Mouse (Mus musculus) small intestine, adult 2 months (tissue): Measurements from ENCODE around the gene Abat.

Source experiments
- CTCF ChIP-seq: fragments of 200-500 bp; IDR thresholded peaks from 2 replicates; pipeline ENCODE4 v1.5.1; 2012; ENCODE audit warnings: low read depth, mild to moderate bottlenecking, control low read depth, inconsistent platforms, low read length, moderate library complexity, mixed read lengths; ENCODE audit not compliant: insufficient replicate concordance, insufficient read length; ENCODE audit errors: extremely low read depth
- POLR2A ChIP-seq: fragments of 200-500 bp; IDR thresholded peaks from 2 replicates; pipeline ENCODE4 v1.6.1; 2012; ENCODE audit warnings: low read depth, mild to moderate bottlenecking, control low read depth, inconsistent platforms, low read length, moderate library complexity

DNA sequence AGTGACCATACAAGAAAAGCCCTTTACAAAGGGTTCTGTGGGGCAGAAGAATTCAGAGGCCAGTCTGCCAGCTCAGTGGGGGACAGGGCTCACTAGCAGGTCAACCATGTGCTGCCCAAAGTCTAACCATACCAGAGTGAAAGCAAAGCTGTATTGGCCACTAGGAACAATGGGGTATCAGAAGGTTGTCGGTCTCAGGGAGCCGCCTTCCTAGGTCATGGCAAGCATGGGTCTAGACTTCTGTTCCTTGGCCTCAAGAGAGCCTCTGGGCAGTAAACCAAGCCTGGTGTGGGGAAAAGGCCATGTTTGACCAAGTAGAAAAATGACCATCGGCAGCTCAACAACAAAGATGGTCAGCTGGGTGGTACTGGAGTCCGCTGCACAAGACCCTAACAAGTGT is 145.5 kb downstream of the Abat start:
- TF ChIP-seq POLR2A (no peak), CTCF (no peak)
